In genomic region chr10:127614236-127615033, GRCm38 (mm10) we compare ENCODE assay signal across 8 mouse cellular contexts. TPM values are rescaled to one million over a fixed set of nuclear protein-coding genes. Genes with fewer than 3 reads are reported as not detected.
DNase-seq lines count a peak whose midpoint lies in the region; ATAC-seq and TF ChIP-seq lines count a peak whose summit lies in the region.

No protein-coding gene starts in this region.

- H3K4me1 ChIP-seq in limb, embryonic 15.5 days: peaks cover 73% of the 10 kb centered on the region
- peaks cover 24% of the 10 kb centered on the region for H3K4me1 ChIP-seq in stomach, postnatal 0 days (replicated peaks; ENCODE audit: control insufficient read depth, insufficient read depth)

- WGBS in limb, embryonic 15.5 days: 17% methylated on average over 12 of the region's 12 CpGs
- 30% methylated on average over 12 of the region's 12 CpGs for WGBS in stomach, postnatal 0 days

- peak overlapping the region; percentile 86 for H3K4me2 ChIP-seq in limb, embryonic 15.5 days
- H3K4me2 ChIP-seq in stomach, postnatal 0 days (replicated peaks; ENCODE audit: low read depth): peak overlapping the region; percentile 17; the same call in 1 of the 2 replicates

- H3K27me3 ChIP-seq in limb, embryonic 15.5 days: no peaks in the 10 kb centered on the region
- no peaks in the 10 kb centered on the region for H3K27me3 ChIP-seq in stomach, postnatal 0 days (ENCODE audit: control insufficient read depth, insufficient read depth, low read length)

- H3K9me3 ChIP-seq in limb, embryonic 15.5 days: no peaks in the 10 kb centered on the region
- no peaks in the 10 kb centered on the region for H3K9me3 ChIP-seq in stomach, postnatal 0 days (ENCODE audit: control insufficient read depth, low read length)

- 0 out of 2 replicates have a peak, but pooled peaks have one; percentile 38 for ATAC-seq in limb, embryonic 15.5 days (ENCODE audit: insufficient number of reproducible peaks, low FRiP score, low TSS enrichment, low read depth)
- no peak for ATAC-seq in stomach, postnatal 0 days (ENCODE audit: low FRiP score, low TSS enrichment)

- TF ChIP-seq EP300 in stomach, postnatal 0 days (optimal IDR thresholded peaks at IDR 0.05): no peak

- H3K36me3 ChIP-seq in limb, embryonic 15.5 days: peaks cover 34% of the 10 kb centered on the region
- peaks cover 14% of the 10 kb centered on the region for H3K36me3 ChIP-seq in stomach, postnatal 0 days (ENCODE audit: control insufficient read depth, insufficient read depth, low read length)

- TF ChIP-seq CTCF in stomach, postnatal 0 days (IDR thresholded peaks at IDR 0.05; ENCODE audit: low read depth): no peak

- H3K9ac ChIP-seq in limb, embryonic 15.5 days: peak overlapping the region; percentile 23; the same call in 1 of the 2 replicates
- peak overlapping the region; percentile 18; the same call in 1 of the 2 replicates for H3K9ac ChIP-seq in stomach, postnatal 0 days (ENCODE audit: low read length)

- peak; percentile 38 for DNase-seq in gastrocnemius, adult 18-20 months (ENCODE audit: low spot score)
- DNase-seq in gastrocnemius, postnatal 10 days: no peak
- DNase-seq in right cerebral cortex, postnatal 10 days (ENCODE audit: low spot score in 2 of 2): peak; percentile 80 to 87
- no peak for DNase-seq in right cerebral cortex, postnatal 25 days
- DNase-seq in stomach, postnatal 0 days (ENCODE audit: low spot score): peak; percentile 17
- DNase-seq in c-Kit-positive CD71-positive TER-119-positive erythroid progenitor cells, embryonic 14.5 days (ENCODE audit: low spot score): no peak
- DNase-seq in B cell, adult 2 months: no peak

- H3K27ac ChIP-seq in limb, embryonic 15.5 days: peak overlapping the region; percentile 92
- peak overlapping the region; percentile 71 for H3K27ac ChIP-seq in stomach, postnatal 0 days (replicated peaks)

- H3K4me3 ChIP-seq in limb, embryonic 15.5 days: peak overlapping the region; percentile 20
- H3K4me3 ChIP-seq in stomach, postnatal 0 days (ENCODE audit: low read depth, low read length): no peak overlapping the region

RNA-seq across cellular contexts. Expression of gene Lrp1, which starts 6.5 kb away (rescaled TPM):
- total RNA-seq in gastrocnemius, adult 18-20 months (2021): 10 to 100 TPM; 40.8 to 43.4 TPM
- total RNA-seq in gastrocnemius, postnatal 10 days (2021): 100 to 1,000 TPM; 105 to 132 TPM
- polyA plus RNA-seq in limb, embryonic 15.5 days (2015; fragmentation: Nextera tagmentation; extraction: Ambion mirVana): 146 and 148 TPM in 2 replicates
- polyA plus RNA-seq in stomach, postnatal 0 days (2015; fragmentation: Nextera tagmentation; extraction: Ambion mirVana): 32.7 and 37.4 TPM in 2 replicates

RNA-seq across cellular contexts. Expression of gene Stat6, which starts 28.4 kb away (rescaled TPM):
- total RNA-seq in gastrocnemius, adult 18-20 months (2021): 10 to 100 TPM; 16.0 to 17.9 TPM
- total RNA-seq in gastrocnemius, postnatal 10 days (2021): 10 to 100 TPM; 15.8 to 24.4 TPM
- 36.7 and 38.9 TPM in 2 replicates for polyA plus RNA-seq in limb, embryonic 15.5 days (2015; fragmentation: Nextera tagmentation; extraction: Ambion mirVana)
- 31.4 and 34.6 TPM in 2 replicates for polyA plus RNA-seq in stomach, postnatal 0 days (2015; fragmentation: Nextera tagmentation; extraction: Ambion mirVana)

RNA-seq across cellular contexts. Expression of gene Nemp1, which starts 52.3 kb away (rescaled TPM):
- 1 to 10 TPM; 2.5 to 2.7 TPM for total RNA-seq in gastrocnemius, adult 18-20 months (2021)
- total RNA-seq in gastrocnemius, postnatal 10 days (2021): 1 to 10 TPM; 2.8 to 5.3 TPM
- 8.3 and 8.5 TPM in 2 replicates for polyA plus RNA-seq in limb, embryonic 15.5 days (2015; fragmentation: Nextera tagmentation; extraction: Ambion mirVana)
- polyA plus RNA-seq in stomach, postnatal 0 days (2015; fragmentation: Nextera tagmentation; extraction: Ambion mirVana): 4.1 and 4.5 TPM in 2 replicates

RNA-seq across cellular contexts. Expression of gene Nab2, which starts 53.9 kb away (rescaled TPM):
- 1 to 10 TPM; 3.4 to 3.5 TPM for total RNA-seq in gastrocnemius, adult 18-20 months (2021)
- 10 to 100 TPM in 1 of 2 experiments, 1 to 10 TPM in 1; 7.0 to 13.2 TPM for total RNA-seq in gastrocnemius, postnatal 10 days (2021)
- polyA plus RNA-seq in limb, embryonic 15.5 days (2015; fragmentation: Nextera tagmentation; extraction: Ambion mirVana): 23.7 and 24.4 TPM in 2 replicates
- polyA plus RNA-seq in stomach, postnatal 0 days (2015; fragmentation: Nextera tagmentation; extraction: Ambion mirVana): 6.8 and 8.9 TPM in 2 replicates

Comparison
In these comparisons a context has a peak if more than half of its experiments do, and no peak if none do; other contexts are left out.
1. DNase-seq: peak in gastrocnemius, adult 18-20 months (single experiment), right cerebral cortex, postnatal 10 days (2 of 2) and stomach, postnatal 0 days (single experiment); none in gastrocnemius, postnatal 10 days (single experiment), right cerebral cortex, postnatal 25 days (single experiment), c-Kit-positive CD71-positive TER-119-positive erythroid progenitor cells, embryonic 14.5 days (single experiment) and B cell, adult 2 months (0 of 2).